Mouse (Mus musculus): ENCODE measurements at regions not wholly inside any gene's neighbourhood (a gene's known extent, or its start where the extent isn't known, plus 50 kb on each side); places are given as distances from the start of the nearest gene placed in this dataset.

DNA sequence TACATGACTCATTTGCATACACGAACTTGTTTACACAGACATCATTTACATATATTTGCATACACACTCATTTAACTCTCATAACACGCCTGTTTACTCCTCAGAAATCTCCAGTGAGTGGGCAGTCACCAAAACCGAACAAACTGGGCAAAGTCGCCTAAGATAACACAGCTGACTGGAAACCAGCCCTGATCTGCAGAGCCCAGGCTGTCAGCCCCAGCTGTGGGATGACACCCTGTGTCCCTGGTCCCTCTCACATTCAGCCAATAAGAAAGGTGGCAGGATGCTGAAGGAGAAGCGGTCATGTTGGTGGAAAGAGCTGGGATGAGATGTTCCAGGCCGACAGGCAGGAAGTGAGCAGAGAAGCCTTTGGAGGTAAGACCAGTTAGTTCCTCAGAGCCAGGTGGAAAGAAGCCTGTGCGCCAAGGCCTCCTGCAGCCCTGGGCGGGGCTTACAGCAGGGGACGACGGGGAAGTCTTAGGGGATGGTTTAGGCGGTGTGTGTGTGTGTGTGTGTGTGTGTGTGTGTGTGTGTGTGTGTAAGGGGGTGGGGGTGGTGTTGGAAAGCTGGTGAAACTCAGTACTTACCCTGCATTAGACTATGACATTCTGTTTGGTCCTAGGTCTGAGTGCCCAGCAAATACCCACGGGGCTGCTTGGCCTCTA, 69.8 kb upstream of the Slc45a1 start:
- DNase-seq, result no peak

DNA sequence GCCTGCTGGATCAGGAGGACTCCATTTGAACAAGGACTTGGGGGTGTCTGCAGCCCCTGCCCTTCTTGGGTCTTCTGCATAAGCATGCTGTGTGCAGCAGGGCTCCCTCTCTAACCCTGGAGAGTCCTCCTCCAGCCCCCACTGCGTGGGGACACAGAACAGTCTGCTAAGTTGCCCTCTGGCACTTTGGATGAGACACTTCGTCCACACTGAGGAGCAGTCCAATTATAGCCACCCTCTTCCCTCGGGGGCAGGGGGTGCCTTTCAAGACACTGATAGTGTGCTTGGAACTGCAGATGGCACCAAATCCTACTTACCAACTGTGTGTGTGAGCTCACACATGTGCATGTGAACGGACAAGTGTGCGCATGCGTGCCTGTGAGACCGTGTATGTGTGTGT, 65.9 kb upstream of the Slc45a1 start:
- DNase-seq, result no peak

DNA sequence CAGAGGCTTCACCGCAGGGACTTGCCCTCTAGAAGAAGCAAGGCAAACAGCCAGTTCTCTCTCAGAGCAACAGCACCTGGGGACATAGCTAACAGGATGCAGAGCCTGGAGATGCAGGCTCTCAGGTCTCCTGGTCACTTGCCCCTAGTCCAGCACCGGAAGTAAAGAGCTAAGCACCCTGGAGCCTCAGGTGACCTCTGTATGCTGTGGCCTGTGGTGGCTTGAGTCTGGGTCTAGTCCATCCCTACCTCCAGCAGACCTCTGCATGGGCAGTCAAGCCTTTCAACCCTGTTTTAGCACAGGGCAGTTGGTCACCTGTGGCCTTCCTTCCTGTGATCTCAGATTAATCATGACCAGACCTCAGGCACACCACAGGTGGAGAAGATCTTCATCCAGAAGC, 63.1 kb upstream of the Slc45a1 start:
- no peak for DNase-seq

DNA sequence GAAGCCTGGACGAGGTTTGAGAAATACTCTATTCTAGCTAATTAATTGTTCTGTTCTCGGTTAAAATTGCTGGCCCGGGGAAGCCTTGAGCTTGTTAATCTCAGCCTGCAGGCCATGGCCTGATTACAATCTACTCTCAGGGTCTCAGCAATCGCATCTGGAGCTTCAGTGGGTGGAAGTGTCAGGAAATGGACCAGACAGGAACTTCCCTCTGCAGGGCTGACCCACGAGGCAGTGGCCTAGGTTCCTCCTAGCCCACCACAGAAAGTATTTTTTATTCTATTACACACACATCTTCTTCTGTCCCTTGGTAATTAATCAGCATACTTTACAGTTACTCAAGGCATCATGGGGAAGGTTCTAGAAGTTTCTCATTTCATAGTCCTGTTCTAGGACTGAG, 61.3 kb upstream of the Slc45a1 start:
- DNase-seq, result no peak

DNA sequence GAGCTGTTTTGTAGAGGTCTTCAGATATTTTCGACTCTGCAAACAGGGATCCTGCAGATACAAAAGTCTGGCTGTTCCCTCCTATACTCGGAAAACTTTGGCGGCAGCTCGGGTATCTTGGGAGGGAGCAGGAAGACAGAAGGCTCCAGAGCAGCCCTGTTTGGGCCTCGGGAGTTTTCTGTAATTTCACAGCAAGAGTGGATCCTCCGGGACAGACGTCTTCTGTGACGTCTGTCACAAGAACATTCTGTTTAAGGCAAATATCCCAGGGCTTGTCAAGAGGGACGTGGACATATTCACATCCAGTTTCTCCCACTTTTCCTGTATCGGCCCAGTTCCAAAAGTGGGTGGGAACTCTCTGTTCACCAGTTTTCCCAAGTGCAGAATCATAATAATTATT, 60.9 kb upstream of the Slc45a1 start:
- peak; percentile 38 for DNase-seq

DNA sequence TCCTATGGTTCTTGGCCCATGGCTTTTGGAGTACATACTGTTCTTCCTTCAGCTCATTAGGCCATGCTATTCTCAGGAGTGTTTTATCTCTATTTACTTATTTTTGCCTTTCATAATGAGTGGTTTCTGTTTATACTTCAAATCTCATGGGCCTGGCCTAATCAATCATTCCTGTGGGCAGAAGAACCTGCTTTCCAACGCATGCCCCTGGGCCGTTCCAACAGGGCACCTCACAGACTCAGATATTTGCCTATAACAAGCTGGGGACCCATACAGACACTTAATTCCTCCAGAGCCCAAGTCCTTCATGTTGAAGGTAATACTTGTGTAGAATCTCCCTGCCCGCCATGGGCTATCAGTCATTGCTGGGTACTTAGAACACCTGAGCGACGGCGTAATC, 59.7 kb upstream of the Slc45a1 start:
- no peak for DNase-seq

DNA sequence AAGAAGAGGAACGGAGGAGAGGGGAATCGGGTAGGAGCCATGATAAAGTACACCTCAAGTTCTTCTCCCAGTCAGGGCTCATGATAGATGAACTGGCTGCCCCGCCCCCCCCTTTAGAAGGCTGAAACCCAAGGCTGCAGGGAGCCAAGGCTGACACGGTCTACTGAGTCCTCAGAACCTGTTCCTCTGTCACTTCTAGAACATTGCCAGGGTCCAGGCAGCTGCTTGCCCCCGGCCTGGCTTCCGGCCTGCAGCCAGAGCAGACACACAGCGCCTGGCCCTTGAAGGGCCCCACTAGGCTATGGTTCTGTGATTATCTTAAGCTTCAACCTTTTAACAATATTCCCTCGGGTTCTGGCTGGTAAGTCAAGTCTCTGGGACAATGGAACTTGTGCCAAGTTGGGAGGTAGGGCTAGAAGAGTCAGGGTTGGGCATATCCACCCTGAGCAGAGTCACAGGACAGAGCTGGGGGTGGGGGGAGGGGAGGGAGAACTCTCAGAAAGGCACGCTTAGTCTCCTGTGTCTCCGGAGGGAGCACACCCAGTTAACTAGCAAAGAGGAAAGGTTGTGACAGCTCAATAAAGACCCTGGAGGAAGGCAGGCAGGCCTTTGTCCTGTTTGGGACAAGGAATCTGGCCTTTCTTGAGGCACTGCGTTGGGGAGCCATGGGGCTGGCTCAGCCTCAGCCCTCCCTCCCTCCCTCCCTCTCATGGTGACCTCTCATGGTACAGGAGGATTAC, 57.6 kb upstream of the Slc45a1 start:
- no peak for DNase-seq

DNA sequence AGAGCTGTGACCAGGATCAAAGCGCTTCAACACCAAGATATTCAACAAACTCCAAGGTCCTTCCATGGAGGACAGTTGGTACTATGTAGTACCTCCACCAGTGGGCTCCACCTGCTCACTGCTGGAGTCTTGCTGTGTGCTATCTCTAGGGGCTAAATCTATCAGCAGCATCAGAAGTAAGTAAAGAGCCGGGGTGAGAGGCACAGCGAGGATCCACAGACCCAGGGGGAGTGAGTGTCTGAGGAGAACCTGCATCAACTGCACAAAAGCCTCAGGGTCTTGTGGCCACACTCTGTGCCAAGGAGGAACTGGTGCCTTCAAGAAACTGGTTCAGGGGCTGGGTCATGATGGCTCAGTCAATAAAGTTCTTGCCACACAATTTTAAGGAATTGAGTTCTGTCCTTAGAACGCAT, 56.6 kb upstream of the Slc45a1 start:
- DNase-seq, result no peak

DNA sequence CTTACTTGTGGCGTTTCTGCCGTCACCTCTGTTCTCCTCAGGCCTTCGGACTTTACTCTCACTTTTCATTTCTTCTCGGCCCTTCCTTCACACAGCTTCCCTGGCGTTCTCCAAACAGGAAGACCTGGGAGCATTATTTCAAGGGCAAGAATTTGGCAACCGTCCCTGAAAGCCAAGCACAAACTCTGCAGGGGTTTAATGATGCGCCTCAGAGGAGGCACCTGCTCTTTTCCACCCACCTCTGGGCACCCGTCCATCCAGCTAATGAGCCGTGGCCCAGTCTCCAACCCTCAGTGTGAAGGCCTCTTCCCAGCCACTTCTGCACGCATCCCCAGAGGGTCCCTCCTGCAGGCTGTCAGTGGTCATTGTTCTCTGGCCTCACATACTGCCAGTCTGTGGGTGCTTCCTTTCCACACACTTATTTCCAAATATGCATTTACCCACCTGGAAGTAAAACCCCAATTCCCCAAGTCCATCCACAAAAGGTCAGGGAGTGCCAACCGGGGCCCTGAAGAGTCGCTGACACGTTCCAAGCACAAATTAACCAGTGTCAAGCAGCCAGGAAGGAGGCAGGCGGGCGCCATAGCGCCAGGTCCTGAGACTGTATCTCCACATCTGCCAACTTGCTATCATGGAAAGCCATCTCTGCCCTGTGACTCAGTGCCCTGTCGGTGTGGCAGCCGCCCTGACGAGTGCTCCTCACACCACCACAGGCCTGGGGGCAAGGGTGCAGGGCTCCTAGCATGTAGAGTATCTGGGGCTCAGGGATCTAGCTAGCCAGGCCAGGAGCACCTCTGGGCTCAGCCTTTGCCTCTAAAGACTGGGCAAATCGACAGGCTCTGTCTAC, 56.0 kb upstream of the Slc45a1 start:
- peak; percentile 31 for DNase-seq

DNA sequence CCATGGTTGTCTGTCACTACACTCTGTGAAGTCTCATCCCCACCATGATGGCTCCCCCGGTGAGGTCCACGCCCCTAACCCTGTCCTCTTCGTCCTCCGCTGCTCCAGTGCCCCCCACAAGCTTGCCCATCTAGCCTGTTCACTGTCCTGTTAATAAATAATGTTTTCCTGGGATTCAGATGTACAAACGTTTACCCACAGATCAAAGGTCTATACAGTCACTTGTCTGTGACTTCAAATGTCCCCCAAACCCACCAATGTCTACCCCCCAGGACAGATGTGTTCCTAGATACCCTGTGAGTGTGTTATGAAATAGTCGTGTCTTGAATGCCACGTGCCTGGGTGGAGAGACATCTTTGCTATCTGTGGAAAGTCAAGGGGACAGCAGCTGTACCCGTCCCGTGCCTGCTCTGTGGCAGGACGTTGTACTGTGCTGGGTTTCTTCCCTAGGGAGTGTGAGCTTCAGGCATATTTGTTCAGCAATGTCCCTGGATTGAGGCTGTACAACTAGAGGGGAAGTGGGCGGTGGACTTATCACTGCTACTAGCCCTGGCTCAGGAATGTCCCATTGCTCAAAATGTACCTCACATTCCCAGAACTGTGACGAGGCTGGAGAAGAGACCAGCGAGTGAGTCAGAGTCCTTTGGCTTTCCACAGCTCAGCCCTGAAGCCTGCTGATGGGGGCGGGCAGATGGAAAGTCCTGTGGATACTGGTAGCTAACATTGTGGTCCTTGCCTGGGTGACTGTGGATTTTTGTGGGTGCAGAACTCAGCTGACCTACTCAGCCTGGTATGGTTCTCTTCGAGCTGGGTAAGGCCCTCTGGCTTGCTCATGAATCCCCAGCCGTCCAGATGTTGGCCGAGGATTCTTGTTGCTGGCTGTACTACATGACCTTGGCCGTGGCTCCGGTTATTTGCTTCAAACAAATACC, 55.1 kb upstream of the Slc45a1 start:
- peak; percentile 55 for DNase-seq

DNA sequence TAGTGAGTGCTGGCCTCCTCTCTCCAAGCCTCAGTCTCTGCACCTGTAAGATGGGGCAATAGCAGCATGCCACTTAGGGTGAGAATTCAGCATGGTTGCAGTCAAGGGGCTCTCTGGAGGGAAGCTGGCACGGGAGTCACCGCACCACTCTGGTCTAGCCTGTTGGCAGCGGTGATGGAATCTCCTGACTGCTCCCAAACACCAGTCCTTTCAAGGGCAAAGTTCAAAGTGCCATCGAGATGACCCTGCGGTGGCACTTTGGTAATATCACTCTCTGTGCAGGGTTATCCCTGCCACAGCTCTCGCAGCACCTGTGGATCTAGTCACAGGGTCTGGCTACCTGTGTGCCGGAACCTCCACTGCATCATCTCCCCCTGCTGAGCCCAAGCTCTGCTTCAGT, 54.3 kb upstream of the Slc45a1 start:
- no peak for DNase-seq

DNA sequence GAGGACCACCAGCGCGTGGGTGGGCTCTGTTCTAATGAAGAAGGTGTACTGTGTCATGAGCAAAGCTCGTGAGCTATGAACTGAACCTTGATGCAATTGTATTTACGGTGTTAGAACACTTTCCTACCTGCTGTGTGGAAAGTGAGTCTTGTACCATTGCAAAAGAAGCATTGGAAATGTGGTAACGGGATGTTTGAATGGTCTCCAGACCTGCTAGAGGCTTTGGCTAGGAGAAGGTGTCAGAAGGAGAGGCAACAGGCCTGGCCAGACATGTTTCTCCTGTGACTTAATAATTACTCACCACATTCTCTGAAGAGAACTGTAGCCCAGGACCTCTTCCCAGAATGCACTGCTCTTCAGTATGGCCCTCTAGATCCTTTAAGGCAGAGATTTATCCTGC, 51.3 kb upstream of the Slc45a1 start:
- DNase-seq, result no peak
